Mouse (Mus musculus) lung, adult 18-20 months (tissue): Measurements from ENCODE around the gene Vegfd.
A peak's percentile ranks its signal among the peaks of the same experiment; 100 is the strongest.

Experiments used
- DNase-seq, 2 experiments: peaks; one replicate each; pipeline ENCODE4 v3.0.0; 2022; ENCODE audit warnings: mixed read lengths in 2 of 2

The Vegfd gene

DNA sequence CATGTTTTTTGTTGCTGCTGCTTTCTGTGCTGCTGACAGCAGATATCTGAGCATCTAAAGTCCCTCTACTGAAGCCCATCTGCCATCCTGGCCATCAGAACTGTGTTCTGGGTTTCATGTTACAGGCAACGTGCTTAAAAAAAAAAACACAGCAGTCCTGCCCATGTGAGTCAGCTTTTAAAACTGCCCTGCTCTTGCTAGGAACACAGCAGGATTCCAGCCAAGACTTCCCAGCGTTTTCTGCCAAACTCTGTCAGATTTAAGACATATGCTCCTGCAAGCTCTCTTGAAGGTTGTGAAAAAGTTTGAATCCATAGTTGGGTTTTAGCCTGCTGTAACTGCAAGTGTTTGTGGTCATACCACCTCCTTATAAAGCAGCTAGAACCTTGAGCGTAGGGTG lies at the start of gene Vegfd:
Gene Vegfd (plus strand): TSS at position 298 of the 400 bp plus-strand sequence.
- peak; percentile 9 to 30 for DNase-seq

DNA sequence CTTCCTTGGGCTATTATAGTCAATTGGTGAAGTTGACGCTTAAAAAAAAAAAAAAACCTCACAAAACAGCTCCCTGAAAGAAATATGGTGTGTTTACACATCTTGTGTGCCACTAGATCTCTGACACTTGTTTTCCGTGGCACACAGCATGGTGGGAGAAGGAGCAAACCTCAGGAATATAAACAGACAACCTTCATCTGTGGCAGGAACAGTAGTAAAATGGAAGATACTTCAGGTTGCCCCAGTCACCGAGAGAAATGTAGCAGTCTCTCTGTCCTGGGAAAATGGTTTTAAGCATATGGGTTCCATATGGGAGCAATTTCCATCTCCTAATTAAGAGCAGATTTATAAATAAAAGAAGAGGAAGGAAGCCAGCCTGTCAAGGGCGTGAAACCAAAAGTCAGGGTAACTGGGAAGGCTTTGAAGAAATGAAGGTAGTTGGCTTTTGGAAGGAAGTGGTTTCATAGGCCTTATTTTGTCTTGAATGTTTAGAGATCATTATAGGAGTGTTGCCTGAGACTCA lies 49.7 kb upstream of the Vegfd start:
- DNase-seq: no peak

- DNase-seq: no peak
These were observed 42.8 kb upstream of the Vegfd start for GRCm38 (mm10) chrX:164330351-164330750.

GRCm38 (mm10) chrX:164330766-164331165 lies 42.4 kb upstream of the Vegfd start:
- DNase-seq: no peak

DNA sequence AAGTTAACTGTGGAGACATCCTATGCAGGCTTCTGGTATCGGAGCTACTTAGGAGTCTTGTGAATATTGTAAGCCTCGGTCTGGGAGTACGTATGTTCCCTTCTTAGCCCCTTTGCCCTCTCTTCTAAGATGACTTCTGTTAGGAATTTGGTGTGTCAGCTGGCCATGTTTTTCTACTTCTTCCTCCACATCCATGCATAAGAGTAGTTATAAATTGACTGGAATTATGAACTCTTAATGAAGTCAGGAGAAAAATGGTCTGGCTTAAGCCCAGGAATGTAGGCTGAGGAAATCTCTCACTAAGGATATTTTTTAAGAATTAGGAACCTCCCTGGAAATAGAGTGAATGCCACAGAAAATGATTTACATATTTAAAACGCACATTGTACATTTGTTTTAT lies 34.6 kb upstream of the Vegfd start:
- DNase-seq: no peak

DNA sequence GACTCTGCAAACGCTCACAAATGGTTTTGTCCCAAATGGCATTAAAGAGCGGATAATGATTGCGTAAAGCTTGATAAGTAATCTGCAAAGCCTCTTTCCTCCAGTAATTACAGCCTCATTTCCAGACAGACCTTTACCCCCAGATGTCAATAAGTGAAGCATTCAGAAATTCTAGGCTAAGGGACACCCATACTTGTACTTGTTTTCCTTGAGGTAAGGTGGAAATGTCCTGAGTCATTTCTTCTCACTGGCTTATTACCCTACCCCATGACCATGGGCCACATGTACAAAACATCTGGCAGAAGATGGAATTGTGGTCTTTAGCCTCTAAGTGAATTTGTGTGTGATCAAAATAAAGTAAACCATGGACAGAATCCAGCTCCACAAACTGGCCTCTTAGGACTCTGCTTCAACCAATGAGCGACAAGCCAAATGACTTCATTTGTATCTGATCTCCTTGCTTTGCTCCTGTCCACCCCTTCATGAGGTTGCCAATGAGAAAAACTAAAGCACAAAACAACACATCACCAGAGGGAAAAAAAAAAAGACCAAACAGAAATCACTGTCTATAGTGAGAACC lies 27.7 kb upstream of the Vegfd start:
- DNase-seq: no peak

- DNase-seq: no peak
These were observed 24.2 kb upstream of the Vegfd start for GRCm38 (mm10) chrX:164348937-164349336.

DNA sequence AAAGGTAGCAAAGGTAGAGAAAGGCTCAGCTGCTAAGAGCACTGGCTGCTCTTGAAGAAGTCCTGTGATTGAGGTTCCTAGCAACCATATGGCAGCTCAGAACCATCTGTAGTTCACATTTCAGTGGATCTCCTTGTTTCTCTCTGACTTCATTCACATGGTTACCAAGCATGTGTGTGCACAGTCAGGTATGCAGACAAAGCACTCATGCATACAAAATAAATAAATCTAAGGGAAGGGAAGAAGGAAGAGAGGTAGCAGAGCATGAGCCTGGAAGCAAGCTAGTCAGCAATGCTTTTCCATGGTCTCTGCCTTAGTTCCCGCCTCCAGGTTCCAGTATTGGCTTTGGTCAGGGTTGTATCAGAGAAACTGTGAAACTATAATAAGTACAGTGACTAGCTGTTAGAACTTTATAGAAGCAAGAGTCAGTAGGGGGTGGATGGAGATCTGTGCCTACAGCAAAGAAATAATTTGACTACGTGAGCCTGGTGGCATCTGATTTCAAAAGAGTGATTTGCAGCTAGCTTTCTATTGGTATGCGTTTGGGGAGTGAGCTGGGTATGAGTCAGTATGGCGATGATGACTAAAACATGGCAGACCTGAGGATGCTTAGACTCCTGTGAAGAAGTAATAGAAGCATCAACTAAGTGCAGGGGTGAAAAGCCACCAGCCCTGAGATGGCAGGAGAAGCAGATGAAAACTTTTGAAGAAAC lies 7.9 kb upstream of the Vegfd start:
- no peak for DNase-seq

- no peak for DNase-seq
These were observed 2.6 kb upstream of the Vegfd start for GRCm38 (mm10) chrX:164370576-164370975.

DNA sequence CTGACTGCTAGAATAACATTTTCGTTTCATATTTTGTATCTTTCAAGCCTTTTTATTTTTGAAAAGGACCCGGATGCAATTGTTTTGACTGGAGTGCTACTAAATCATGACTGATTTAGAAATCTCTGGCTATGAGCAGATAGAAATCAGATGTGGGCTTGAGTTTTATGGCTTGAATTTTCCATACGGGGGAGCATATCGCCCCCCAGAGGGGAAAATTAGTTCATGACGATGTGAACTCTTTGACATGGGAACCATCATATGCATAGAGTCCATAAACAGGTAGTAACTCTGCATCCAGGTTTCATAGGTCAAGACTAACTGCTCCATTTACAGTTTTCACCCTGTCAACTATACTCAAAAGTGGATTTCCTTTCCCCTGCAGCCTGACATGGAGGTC lies 1.4 kb downstream of the Vegfd start:
- peak in 1 of 2 experiments; percentile 4 for DNase-seq

DNA sequence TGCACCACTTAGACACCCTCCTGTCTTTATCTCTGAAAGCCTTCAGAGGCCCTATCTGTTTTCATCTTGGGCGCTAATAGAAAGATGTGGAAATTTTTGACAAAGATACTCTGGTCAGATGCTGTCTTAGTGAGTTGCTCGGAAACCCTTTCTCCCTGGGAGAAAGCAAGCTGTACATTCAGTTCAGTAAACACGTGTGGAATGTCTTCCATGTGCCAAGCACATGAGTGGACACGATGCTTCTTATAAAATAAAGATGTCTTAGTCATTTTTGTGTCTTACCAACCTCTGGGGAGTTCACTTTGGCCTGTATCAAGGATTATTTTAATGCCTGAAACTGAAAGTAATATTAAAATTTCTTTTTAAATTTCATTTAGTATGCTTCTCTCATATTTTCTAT lies 6.5 kb downstream of the Vegfd start:
- DNase-seq: no peak

DNA sequence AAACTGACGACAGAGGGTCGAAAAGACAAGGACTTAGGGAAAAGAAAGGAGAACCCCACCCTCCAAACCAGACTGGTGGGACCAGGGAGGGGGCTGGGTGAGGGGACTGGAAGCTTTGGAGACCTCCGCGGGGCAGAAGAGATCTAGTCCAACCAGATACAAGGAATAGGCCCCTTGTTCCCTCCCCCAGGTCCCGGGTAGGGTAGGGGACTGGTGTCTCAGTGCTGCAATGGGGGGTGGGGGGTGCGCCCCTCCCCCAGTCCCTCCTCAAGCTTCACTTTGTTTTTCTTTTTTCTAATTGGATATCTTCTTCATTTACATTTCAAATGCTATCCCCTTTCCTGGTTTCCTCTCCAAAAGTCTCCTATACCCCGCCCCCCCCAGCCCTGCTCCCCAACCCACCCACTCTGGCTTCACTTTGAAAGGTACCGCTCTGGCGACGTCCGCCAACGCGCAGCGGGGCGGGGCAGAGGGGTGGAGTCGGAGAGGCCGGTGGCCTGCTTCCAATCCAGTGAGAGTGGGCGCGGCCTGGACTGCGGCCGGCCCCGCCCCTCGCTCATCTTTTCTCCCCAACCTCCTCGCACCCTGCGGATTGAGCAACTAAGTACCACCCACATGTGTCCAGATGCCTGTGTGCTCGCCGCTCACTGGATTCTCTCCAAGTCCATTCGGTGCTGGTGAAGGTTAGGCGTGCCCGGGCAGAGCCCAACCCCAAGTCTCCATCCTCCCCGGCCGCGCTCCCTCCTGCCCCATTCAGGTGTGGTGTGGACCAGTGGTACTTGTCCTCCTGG lies 8.6 kb downstream of the Vegfd start:
- peak; percentile 78 to 85 for DNase-seq

GRCm38 (mm10) chrX:164394091-164394490 lies 20.9 kb downstream of the Vegfd start:
- no peak for DNase-seq

DNA sequence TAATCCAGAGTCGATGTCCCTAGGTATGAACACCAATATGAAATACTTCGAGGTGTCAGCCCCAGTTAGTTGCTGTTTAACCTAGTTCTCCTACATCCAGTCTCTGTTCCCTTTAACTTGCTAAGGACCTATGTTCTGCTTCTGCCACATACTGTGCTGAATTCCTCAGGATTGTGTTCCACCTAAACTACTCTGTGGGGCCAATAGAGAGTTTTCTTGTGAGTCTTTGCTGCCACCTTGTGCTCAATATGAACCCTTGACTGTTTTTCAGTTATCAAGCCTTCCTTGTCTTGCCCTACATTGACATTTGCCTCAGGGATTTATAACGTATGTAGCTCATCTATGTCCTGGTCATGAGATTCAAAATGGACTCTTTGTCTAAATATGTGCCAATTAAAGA lies 25.3 kb downstream of the Vegfd start:
- DNase-seq: no peak

GRCm38 (mm10) chrX:164405080-164405649 lies 32.0 kb downstream of the Vegfd start:
- no peak for DNase-seq

GRCm38 (mm10) chrX:164406133-164407022 lies 33.2 kb downstream of the Vegfd start:
- peak; percentile 7 to 21 for DNase-seq

DNA sequence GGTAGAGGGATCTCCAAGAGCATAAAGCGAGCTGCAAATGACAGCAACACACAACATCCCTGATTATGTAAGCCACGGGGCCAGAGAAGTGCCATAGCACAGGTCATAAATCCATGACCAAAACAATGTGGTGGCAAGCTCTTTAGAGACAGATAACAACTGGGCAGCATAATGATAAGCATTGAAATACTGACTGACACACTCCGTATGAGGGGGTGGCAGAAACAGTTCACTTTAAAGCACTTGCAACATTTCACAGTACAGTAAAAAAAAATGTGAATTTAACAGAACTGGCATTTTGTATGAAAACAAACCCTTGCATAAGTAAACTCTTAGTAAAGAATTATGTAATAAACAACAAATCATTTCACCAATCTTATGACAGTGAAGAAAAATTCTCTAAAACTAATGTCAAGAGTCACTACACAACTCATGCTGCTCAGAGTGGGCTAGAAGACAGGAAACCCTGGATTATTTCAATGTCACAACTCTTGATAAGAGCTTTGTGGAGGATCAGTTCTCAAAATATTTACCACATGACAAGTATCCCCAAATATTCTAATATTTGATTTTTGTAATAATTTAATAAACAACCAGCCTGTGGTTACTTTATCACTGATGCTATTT lies 35.2 kb downstream of the Vegfd start:
- DNase-seq: no peak

GRCm38 (mm10) chrX:164410562-164410961 lies 37.4 kb downstream of the Vegfd start:
- DNase-seq: no peak

GRCm38 (mm10) chrX:164416803-164417202 lies 43.6 kb downstream of the Vegfd start:
- DNase-seq: no peak

GRCm38 (mm10) chrX:164418008-164418407 lies 44.8 kb downstream of the Vegfd start:
- DNase-seq: no peak

DNA sequence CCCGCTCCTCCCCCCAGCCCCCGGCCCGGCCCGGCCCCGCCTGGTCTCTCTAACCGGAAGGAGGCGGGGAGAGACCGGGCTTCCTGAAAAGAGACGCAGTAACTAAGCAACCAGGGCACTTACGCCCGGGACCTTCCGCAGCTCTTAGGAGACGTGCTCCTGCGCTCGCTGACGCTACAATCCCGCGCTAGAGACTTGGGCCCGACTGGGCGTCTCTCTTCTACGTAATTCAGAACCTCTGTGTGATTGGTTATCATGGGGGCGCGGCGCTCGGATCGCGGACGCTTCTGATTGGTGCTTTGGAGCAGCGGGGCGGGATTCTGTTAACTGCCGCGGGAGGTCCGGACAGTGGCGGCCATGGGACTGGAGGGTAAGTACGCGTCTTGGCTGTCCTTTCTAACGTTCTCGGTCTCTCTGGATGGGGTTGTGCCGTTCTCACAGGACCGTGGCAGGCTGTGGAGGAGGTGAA lies 46.3 kb downstream of the Vegfd start, which contains the start of gene Piga:
Gene Piga (plus strand): TSS at position 317 of the 469 bp plus-strand sequence.
- peak; percentile 95 to 96 for DNase-seq
